Mouse (Mus musculus) kidney, adult 11 months (tissue): ENCODE data around the gene Trim67.

Experiments
- DNase-seq: peaks from one replicate; pipeline ENCODE4 v3.0.0; 2022

Gene Trim67

GRCm38 (mm10) chr8:124792708-124793107 lies at the start of gene Trim67:
Gene Trim67 (plus strand): TSS chr8:124793092.
- no peak for DNase-seq

- no peak for DNase-seq
These were observed 46.2 kb upstream of the Trim67 start for GRCm38 (mm10) chr8:124746661-124747060.

GRCm38 (mm10) chr8:124751191-124751590 lies 41.7 kb upstream of the Trim67 start:
- DNase-seq: no peak

- DNase-seq: peak; percentile 15
These were observed 41.2 kb upstream of the Trim67 start, which contains the start of gene Fam89a for GRCm38 (mm10) chr8:124751709-124752173. Gene Fam89a (minus strand): TSS chr8:124751832.

- no peak for DNase-seq
These were observed 40.5 kb upstream of the Trim67 start for GRCm38 (mm10) chr8:124752325-124752862.

GRCm38 (mm10) chr8:124754101-124754791 lies 38.6 kb upstream of the Trim67 start:
- DNase-seq: peak; percentile 28

GRCm38 (mm10) chr8:124754792-124755190 lies 38.1 kb upstream of the Trim67 start:
- no peak for DNase-seq

- no peak for DNase-seq
These were observed 37.4 kb upstream of the Trim67 start for GRCm38 (mm10) chr8:124755481-124755880.

GRCm38 (mm10) chr8:124756153-124756552 lies 36.7 kb upstream of the Trim67 start:
- DNase-seq: no peak

GRCm38 (mm10) chr8:124756601-124757000 lies 36.3 kb upstream of the Trim67 start:
- DNase-seq: no peak

- DNase-seq: no peak
These were observed 34.3 kb upstream of the Trim67 start for GRCm38 (mm10) chr8:124758544-124758943.

GRCm38 (mm10) chr8:124763061-124763460 lies 29.8 kb upstream of the Trim67 start:
- no peak for DNase-seq

- DNase-seq: no peak
These were observed 20.5 kb upstream of the Trim67 start for GRCm38 (mm10) chr8:124772389-124772788.

GRCm38 (mm10) chr8:124775695-124776094 lies 17.2 kb upstream of the Trim67 start:
- peak; percentile 57 for DNase-seq

GRCm38 (mm10) chr8:124780236-124780635 lies 12.7 kb upstream of the Trim67 start:
- no peak for DNase-seq

- DNase-seq: no peak
These were observed 10.5 kb upstream of the Trim67 start for GRCm38 (mm10) chr8:124782431-124782830.

- DNase-seq: no peak
These were observed 9.7 kb upstream of the Trim67 start for GRCm38 (mm10) chr8:124783228-124783627.

GRCm38 (mm10) chr8:124784613-124785012 lies 8.3 kb upstream of the Trim67 start:
- no peak for DNase-seq

- no peak for DNase-seq
These were observed 2.2 kb upstream of the Trim67 start for GRCm38 (mm10) chr8:124790676-124791075.

GRCm38 (mm10) chr8:124791751-124792150 lies 1.1 kb upstream of the Trim67 start:
- DNase-seq: no peak

- no peak for DNase-seq
These were observed 706 bp upstream of the Trim67 start for GRCm38 (mm10) chr8:124792186-124792585.

- peak; percentile 74 for DNase-seq
These were observed 320 bp downstream of the Trim67 start for GRCm38 (mm10) chr8:124793172-124793651.

- DNase-seq: no peak
These were observed 981 bp downstream of the Trim67 start for GRCm38 (mm10) chr8:124793661-124794485.

GRCm38 (mm10) chr8:124794486-124794780 lies 1.5 kb downstream of the Trim67 start:
- DNase-seq: no peak
